Mouse (Mus musculus) CH12.LX (cell line): Measurements from ENCODE around the gene Runx2.

Source experiments
- CTCF ChIP-seq, 2 experiments: IDR thresholded peaks in 1 of 2; conservative IDR thresholded peaks in 1 of 2; 2 replicates each; pipeline ENCODE4 v1.5.1; 2011 to 2012; ENCODE audit warnings: low read depth in 2 of 2, low read length in 2 of 2, improper control_type of control experiment in 1 of 2, inconsistent platforms in 1 of 2, mild to moderate bottlenecking in 1 of 2, moderate library complexity in 1 of 2
- ELF1 ChIP-seq: IDR thresholded peaks from 2 replicates; pipeline ENCODE4 v1.6.1; 2014; ENCODE audit warnings: low read depth, mild to moderate bottlenecking, inconsistent platforms, low read length, improper control_type of control experiment
- EP300 ChIP-seq: IDR thresholded peaks from 2 replicates; pipeline ENCODE4 v1.6.1; 2011; ENCODE audit warnings: low read length, improper control_type of control experiment
- MAFK ChIP-seq: IDR thresholded peaks from 2 replicates; pipeline ENCODE4 v1.6.1; 2011; ENCODE audit warnings: low read length, improper control_type of control experiment; ENCODE audit not compliant: insufficient replicate concordance
- POLR2A ChIP-seq: IDR thresholded peaks from 2 replicates; pipeline ENCODE4 v1.6.1; 2011; ENCODE audit warnings: low read depth, mild to moderate bottlenecking, improper control_type of control experiment, low read length
- SIN3A ChIP-seq: IDR thresholded peaks from 2 replicates; pipeline ENCODE4 v1.6.1; 2012; ENCODE audit warnings: low read length, improper control_type of control experiment, inconsistent platforms
- TBP ChIP-seq: conservative IDR thresholded peaks from 2 replicates; pipeline ENCODE4 v1.6.1; 2011; ENCODE audit warnings: low read depth, low read length, improper control_type of control experiment
- ZMIZ1 ChIP-seq: IDR thresholded peaks from 2 replicates; pipeline ENCODE4 v1.6.1; 2012; ENCODE audit warnings: low read depth, mild to moderate bottlenecking, inconsistent platforms, low read length, improper control_type of control experiment

GRCm38 (mm10) chr17:44642126-44642525 is 172.5 kb downstream of the Runx2 start:
- TF ChIP-seq TBP, result no peak
- TF ChIP-seq CTCF (conservative IDR thresholded peaks at IDR 0.05 in 1 of 2, IDR thresholded peaks at IDR 0.05 in 1 of 2; ENCODE audit: low read depth in 2 of 2, low read length in 2 of 2), result no peak
- TF ChIP-seq ELF1, result no peak
- no peak for TF ChIP-seq MAFK
- no peak for TF ChIP-seq EP300
- no peak for TF ChIP-seq SIN3A
- TF ChIP-seq ZMIZ1, result no peak
- no peak for TF ChIP-seq POLR2A
